Mouse (Mus musculus) lung, postnatal 14 days (tissue): ENCODE data around the gene Naa10.

Experiments
- DNase-seq: peaks from one replicate; pipeline ENCODE4 v3.0.0; 2021

Gene Naa10

GRCm38 (mm10) chrX:73914827-73915703 is 6.7 kb downstream of the Naa10 start:
- peak; percentile 91 for DNase-seq

GRCm38 (mm10) chrX:73911588-73911987 is 10.2 kb downstream of the Naa10 start:
- DNase-seq, result no peak

DNA sequence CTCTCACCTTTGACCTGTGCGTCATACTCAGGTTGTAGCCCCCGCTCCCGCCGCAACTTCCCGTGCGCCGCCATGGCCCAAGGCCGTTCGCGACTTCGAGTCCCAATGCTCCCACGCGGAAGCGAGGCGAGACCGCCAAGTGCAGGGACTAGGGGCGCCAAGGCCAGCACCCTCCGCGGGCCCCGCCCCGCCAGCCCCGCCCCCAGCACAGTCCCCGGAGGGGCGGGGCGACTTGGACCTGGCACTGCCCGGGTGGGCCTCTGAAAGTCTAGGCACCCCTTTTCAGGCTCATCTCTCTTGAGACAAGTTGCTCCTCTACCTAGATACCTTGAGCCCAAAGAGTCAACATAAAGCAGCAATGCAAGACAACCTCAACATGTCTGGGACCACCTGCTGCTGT is 10.6 kb downstream of the Naa10 start:
- peak; percentile 23 for DNase-seq

DNA sequence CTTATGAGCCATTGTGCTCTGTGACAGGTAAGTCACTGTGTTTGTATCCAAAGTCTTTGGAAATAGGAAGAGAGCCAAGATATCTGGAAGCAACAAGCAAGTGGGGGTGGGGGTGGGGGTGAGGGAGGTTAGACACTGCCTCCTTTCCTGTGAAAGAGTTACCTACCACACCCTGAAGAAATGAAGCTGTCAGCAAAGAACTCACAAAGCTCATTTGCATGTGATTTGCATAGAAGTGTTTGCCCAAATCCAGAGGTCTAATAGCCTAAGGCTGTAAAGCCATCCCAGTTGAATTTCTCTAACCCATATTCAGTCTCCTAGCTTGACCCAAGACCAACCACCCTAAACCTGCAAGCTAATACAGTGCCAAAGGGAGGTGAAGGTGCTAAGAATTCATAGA is 11.3 kb downstream of the Naa10 start:
- no peak for DNase-seq

DNA sequence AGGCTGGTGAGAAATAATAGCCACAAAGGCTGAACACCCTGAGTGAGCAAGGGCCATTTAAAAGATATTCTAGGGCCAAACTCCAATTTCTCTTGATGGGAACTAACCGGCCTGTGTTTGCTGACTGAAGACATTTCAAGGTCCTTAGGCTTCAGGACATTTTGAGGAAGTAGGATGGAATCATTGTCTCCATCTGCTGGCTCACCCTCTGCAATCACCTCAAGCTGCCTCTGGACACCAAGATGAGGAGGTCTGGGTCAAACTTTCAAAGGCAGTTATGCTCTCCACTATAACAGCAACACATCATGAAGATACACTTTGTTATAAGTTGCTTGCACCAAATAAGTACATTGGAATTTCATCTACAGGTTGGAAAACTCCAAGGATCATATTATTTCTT is 11.7 kb downstream of the Naa10 start:
- DNase-seq, result no peak

GRCm38 (mm10) chrX:73897959-73898358 is 23.8 kb downstream of the Naa10 start:
- DNase-seq, result no peak

GRCm38 (mm10) chrX:73895719-73896118 is 26.0 kb downstream of the Naa10 start, which contains the start of gene L1cam:
Gene L1cam, minus strand, starts transcription at chrX:73896105.
- peak; percentile 68 for DNase-seq

DNA sequence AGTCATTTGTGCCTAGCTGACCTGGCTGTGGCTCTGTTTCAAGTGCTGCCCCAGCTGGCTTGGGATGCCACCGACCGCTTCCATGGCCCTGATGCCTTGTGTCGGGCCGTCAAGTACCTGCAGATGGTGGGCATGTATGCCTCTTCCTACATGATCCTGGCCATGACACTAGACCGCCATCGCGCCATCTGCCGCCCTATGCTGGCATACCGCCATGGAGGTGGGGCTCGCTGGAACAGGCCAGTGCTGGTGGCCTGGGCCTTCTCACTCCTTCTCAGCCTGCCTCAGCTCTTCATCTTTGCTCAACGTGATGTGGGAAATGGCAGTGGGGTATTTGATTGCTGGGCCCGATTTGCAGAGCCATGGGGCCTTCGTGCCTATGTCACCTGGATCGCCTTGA is 28.9 kb downstream of the Naa10 start:
- DNase-seq, result no peak

DNA sequence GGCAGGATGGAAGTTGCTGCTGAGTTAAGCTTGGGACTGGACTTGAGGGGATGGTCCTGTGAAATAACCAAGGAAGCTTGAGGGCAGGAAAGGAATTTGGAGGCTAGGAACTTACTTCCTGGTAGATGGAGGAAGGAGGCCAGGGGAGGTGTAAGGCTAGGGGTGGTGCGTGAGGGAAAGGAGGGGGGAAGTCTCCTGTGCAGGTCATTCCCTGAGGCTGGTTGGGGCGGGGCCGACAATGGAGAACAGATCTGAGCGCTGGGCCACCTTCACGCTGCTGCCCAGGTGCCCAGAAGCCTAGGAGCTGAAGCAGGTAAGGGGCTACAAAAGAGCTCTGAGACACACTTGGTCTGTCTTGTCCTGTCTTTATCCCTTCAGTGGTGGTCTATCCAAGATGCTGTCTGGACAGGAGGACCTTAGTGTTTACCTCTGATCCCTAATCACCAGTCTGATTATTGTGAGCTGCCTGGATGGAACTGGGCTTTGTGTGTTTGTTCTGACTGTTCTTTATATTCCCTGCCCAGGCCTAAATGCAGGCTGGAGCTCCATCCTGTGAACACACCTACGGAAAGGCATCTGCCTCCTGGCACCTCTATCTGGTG is 30.1 kb downstream of the Naa10 start, which contains the start of gene Avpr2:
Gene Avpr2 (plus strand): TSS at position 552 of the 602 bp plus-strand sequence.
- no peak for DNase-seq

- no peak for DNase-seq
These were observed 40.3 kb downstream of the Naa10 start for GRCm38 (mm10) chrX:73881463-73881862.

GRCm38 (mm10) chrX:73881036-73881427 is 40.7 kb downstream of the Naa10 start:
- no peak for DNase-seq

DNA sequence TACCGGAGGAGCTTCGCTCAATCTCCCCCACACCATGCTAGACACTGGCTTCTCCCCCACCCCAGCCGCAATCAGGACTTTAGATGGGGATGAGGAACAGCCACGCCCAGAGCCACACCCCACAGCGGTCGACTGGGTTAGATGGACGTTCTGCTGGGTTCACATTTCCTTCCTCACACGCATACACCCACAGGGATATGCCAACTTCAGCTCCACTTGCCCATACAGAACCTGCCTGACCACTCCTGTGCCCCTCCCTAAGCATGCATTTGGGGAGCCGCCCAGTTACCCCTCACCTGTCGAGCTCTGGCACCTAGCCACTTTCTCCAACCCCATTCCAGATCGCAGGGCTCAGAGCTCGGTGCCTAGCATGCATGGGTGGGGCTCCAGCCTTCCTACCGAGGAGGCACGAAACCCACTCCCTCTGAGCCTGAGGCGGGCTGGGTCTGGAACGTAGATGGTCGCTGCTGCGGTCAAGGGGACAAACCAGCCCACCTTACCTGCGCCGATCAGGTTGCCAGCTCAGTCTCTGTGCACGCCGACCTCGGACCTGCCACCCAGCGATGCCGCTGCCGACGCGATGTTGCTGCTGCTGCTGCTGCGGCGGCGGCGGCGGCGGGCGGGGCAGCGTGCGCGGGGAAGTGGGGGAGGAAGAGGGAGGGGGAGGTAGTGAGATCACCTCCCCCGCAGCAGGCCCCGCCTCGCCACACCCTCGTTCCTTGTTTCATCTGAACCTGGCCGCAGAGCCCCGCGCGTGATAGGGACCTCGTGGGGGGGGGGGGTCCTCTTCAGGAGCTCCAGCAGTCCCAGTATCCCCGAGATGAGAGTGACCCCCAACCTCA is 41.3 kb downstream of the Naa10 start:
- DNase-seq, result peak; percentile 42

DNA sequence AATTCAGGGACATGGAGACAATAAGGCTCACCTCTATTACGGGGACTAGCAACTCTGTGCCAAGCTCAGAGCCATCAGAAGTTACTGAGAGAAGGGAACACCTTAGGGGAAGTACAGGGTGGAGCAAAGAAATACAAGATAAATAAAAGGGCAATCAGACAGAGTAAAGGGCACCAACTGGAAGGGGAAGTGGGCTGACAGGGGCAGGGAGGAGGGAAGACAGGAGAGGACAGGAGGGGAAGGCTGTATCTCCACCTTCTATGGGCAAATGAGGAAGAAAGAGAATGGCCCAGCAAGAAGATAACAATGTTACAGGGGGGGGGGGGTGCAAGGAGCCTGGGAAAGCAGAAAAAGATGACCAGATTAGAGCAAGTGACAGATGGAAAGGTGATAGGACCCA is 44.7 kb downstream of the Naa10 start:
- no peak for DNase-seq

GRCm38 (mm10) chrX:73875881-73876280 is 45.9 kb downstream of the Naa10 start:
- no peak for DNase-seq

GRCm38 (mm10) chrX:73871956-73872355 is 49.8 kb downstream of the Naa10 start:
- no peak for DNase-seq

- DNase-seq, result no peak
These were observed 50.3 kb downstream of the Naa10 start for GRCm38 (mm10) chrX:73871474-73871873.

GRCm38 (mm10) chrX:73869334-73869733 is 52.4 kb downstream of the Naa10 start:
- peak; percentile 36 for DNase-seq

DNA sequence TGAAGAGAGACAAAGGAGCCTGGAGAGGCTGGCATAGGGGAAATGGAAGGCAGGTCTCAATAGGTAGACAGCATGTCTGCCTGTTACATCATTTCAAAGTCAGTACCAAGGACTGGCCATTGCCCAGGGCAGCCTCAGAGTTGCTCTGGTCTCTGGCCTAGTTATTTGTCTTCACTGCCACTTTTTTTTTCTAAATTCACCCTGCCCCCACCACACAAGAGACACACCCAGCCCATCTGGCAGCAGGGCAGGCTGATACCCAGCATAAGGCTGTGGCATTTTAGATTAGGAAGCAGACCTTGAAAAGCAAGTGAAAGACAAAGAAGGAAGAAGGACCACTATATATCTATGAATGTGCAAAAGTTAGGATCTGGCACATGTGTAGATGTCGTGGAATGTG is 53.9 kb downstream of the Naa10 start:
- DNase-seq, result no peak

DNA sequence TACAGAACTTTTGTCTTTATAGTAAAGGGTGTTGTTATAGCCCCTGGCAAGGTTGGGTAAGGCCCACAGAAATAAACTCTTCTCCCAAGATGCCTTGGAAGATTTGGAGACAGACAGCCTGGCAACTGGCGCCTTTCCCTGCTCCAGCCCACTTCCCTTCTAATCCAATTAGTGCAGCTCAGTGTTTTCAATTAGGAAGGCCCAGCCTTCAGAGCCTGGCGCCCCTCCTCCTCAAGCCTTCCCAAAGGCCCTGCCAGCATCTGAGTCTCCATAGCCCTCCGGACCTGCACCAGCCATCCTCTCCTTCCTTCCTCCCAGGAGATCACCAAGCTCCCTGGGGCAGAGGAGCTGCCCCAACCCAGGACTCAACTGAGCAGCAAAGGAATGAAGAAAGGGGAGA is 54.5 kb downstream of the Naa10 start:
- no peak for DNase-seq
